Mouse (Mus musculus) cerebellum, adult 2 months (tissue): ENCODE data around the gene Mpdz.

ENCODE experiments used
- CTCF ChIP-seq: fragments of 200-500 bp; IDR thresholded peaks from 2 replicates; pipeline ENCODE4 v1.5.1; 2011; ENCODE audit warnings: low read depth, mild to moderate bottlenecking, control low read depth, low read length, moderate library complexity, borderline replicate concordance; ENCODE audit not compliant: insufficient read depth
- POLR2A ChIP-seq: fragments of 200-500 bp; IDR thresholded peaks from 2 replicates; pipeline ENCODE4 v1.6.1; 2011; ENCODE audit warnings: low read length, control low read depth, borderline replicate concordance; ENCODE audit not compliant: insufficient read depth

DNA sequence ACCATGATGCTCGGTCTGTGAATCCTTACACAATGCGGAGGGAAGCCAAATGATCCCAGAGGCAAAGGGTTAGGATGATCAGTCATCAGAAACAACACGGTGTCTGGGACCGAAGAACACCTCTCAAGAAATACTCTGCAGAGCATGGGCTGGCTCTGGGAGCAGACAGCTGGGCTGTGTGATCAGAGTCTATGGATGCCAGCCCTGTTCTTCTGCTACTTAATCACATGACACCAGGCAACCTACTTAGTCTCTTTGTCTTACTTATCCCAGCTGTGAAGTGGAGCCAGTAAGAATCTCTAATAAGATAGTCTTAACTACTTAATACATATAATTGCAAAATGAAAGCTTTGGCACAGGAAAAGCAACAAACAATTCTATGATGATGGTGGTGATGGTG lies 118.8 kb downstream of the Mpdz start:
- TF ChIP-seq CTCF (no peak), POLR2A (no peak)
